Comparison of ENCODE assay signal across 29 mouse cellular contexts in genomic region chr9:60269807-60270206, GRCm38 (mm10).
DNase-seq lines count a peak whose midpoint lies in the region; ATAC-seq and TF ChIP-seq lines count a peak whose summit lies in the region.
"Had no signal": no experiment of that assay in that cellular context is flagged by ENCODE, and none has a peak within 500 bp of the region (broad histone marks: within the 10 kb centered on the region; RNA-seq: fewer than 3 reads in every experiment).

No protein-coding gene starts in this region.

- peak overlapping the region; percentile 72 for H3K27ac ChIP-seq in liver, embryonic 12.5 days
- peak overlapping the region; percentile 21 for H3K27ac ChIP-seq in liver, embryonic 14.5 days
- H3K27ac ChIP-seq in liver, postnatal 0 days (ENCODE audit: low read depth), result no peak overlapping the region
- H3K27ac ChIP-seq in midbrain, embryonic 16.5 days (ENCODE audit: low read length), result no peak overlapping the region
- H3K27ac ChIP-seq: embryonic facial prominence, embryonic 10.5 days; embryonic facial prominence, embryonic 13.5 days; forebrain, embryonic 10.5 days; forebrain, embryonic 13.5 days; heart, adult 2 months; heart, embryonic 10.5 days; heart, embryonic 13.5 days; hindbrain, embryonic 14.5 days; hindbrain, postnatal 0 days had no signal

- H3K9me3 ChIP-seq in liver, embryonic 12.5 days (replicated peaks), result no peaks in the 10 kb centered on the region
- no peaks in the 10 kb centered on the region for H3K9me3 ChIP-seq in liver, embryonic 14.5 days (ENCODE audit: control insufficient read depth, low read length)
- H3K9me3 ChIP-seq in liver, postnatal 0 days (ENCODE audit: low read length), result no peaks in the 10 kb centered on the region
- no peaks in the 10 kb centered on the region for H3K9me3 ChIP-seq in midbrain, embryonic 16.5 days (replicated peaks; ENCODE audit: control insufficient read depth, low read length, poor library complexity, severe bottlenecking)
- H3K9me3 ChIP-seq: embryonic facial prominence, embryonic 10.5 days; embryonic facial prominence, embryonic 13.5 days; forebrain, embryonic 10.5 days; forebrain, embryonic 13.5 days; heart, embryonic 10.5 days; heart, embryonic 13.5 days had no signal

- H3K36me3 ChIP-seq in liver, embryonic 12.5 days, result no peaks in the 10 kb centered on the region
- H3K36me3 ChIP-seq in liver, embryonic 14.5 days (replicated peaks; ENCODE audit: control insufficient read depth, insufficient read depth, low read depth), result no peaks in the 10 kb centered on the region
- no peaks in the 10 kb centered on the region for H3K36me3 ChIP-seq in liver, postnatal 0 days (replicated peaks; ENCODE audit: insufficient read depth, low read length)
- H3K36me3 ChIP-seq in midbrain, embryonic 16.5 days (ENCODE audit: control insufficient read depth, insufficient read depth, low read length), result no peaks in the 10 kb centered on the region
- H3K36me3 ChIP-seq: embryonic facial prominence, embryonic 10.5 days; embryonic facial prominence, embryonic 13.5 days; forebrain, embryonic 10.5 days; heart, embryonic 10.5 days; heart, embryonic 13.5 days had no signal

- DNase-seq in liver, embryonic 14.5 days (ENCODE audit: low read depth in 3 of 3, low spot score in 3 of 3), result no peak
- DNase-seq in liver, postnatal 0 days, result no peak
- DNase-seq in adrenal gland, postnatal 4 days (ENCODE audit: low spot score in 2 of 2), result no peak
- DNase-seq in kidney, adult 18-20 months, result no peak
- DNase-seq: adrenal gland, adult 8-10 months; adrenal gland, postnatal 25 days; cerebellum, adult 11 months; cerebellum, adult 2 months; cerebellum, adult 9-11 months; cerebellum, postnatal 25 days; embryo, embryonic 11 days; gastrocnemius, postnatal 10 days; gastrocnemius, postnatal 36 days; heart, adult 2 months; heart, postnatal 14 days; heart, postnatal 4 days had no signal

- WGBS in liver, embryonic 12.5 days (ENCODE audit: insufficient replicate concordance), result 43% methylated on average over 5 of the region's 5 CpGs
- WGBS in liver, embryonic 14.5 days (ENCODE audit: insufficient replicate concordance), result 27% methylated on average over 5 of the region's 5 CpGs
- WGBS in liver, postnatal 0 days (ENCODE audit: insufficient replicate concordance), result 50% methylated on average over 5 of the region's 5 CpGs
- 88% methylated on average over 5 of the region's 5 CpGs for WGBS in midbrain, embryonic 16.5 days

- no peak overlapping the region for H3K4me3 ChIP-seq in liver, embryonic 12.5 days
- no peak overlapping the region for H3K4me3 ChIP-seq in liver, embryonic 14.5 days (ENCODE audit: insufficient read depth in 1 of 2, low read depth in 2 of 2, low read length in 2 of 2)
- no peak overlapping the region for H3K4me3 ChIP-seq in liver, postnatal 0 days (ENCODE audit: low read depth, low read length)
- H3K4me3 ChIP-seq in midbrain, embryonic 16.5 days (ENCODE audit: low read depth, low read length), result no peak overlapping the region
- H3K4me3 ChIP-seq: embryonic facial prominence, embryonic 10.5 days; embryonic facial prominence, embryonic 13.5 days; forebrain, embryonic 10.5 days; forebrain, embryonic 13.5 days; heart, adult 2 months; heart, embryonic 10.5 days; heart, embryonic 13.5 days had no signal

- peak; percentile 63 for TF ChIP-seq EP300 in liver, embryonic 14.5 days (IDR thresholded peaks at IDR 0.05; ENCODE audit: low read depth)
- 0 out of 2 replicates have a peak, but pooled peaks have one; percentile 21 for TF ChIP-seq EP300 in liver, postnatal 0 days (IDR thresholded peaks at IDR 0.05; ENCODE audit: low read depth)

- TF ChIP-seq CTCF in liver, embryonic 14.5 days (IDR thresholded peaks at IDR 0.05; ENCODE audit: low read depth), result no peak
- no peak for TF ChIP-seq CTCF in liver, postnatal 0 days (IDR thresholded peaks at IDR 0.05; ENCODE audit: low read depth)

- H3K4me1 ChIP-seq in liver, embryonic 12.5 days, result peaks cover 31% of the 10 kb centered on the region
- H3K4me1 ChIP-seq in liver, embryonic 14.5 days (replicated peaks; ENCODE audit: control insufficient read depth in 2 of 2, insufficient read depth in 2 of 2, low read length in 1 of 2), result peaks cover 10 to 32% of the 10 kb centered on the region in 2 experiments; a peak in 3 of 4 replicates
- no peaks in the 10 kb centered on the region for H3K4me1 ChIP-seq in liver, postnatal 0 days (ENCODE audit: insufficient read depth)
- peaks cover 15% of the 10 kb centered on the region; the same call in 1 of the 2 replicates for H3K4me1 ChIP-seq in midbrain, embryonic 16.5 days (ENCODE audit: control insufficient read depth, insufficient read depth, low read length)

- H3K4me2 ChIP-seq in liver, embryonic 12.5 days, result no peak overlapping the region
- H3K4me2 ChIP-seq in liver, embryonic 14.5 days (ENCODE audit: low read depth), result no peak overlapping the region
- H3K4me2 ChIP-seq in liver, postnatal 0 days (ENCODE audit: low read depth, low read length), result no peak overlapping the region
- H3K4me2 ChIP-seq in midbrain, embryonic 16.5 days (ENCODE audit: low read length), result no peak overlapping the region
- H3K4me2 ChIP-seq: embryonic facial prominence, embryonic 13.5 days; forebrain, embryonic 13.5 days; heart, embryonic 13.5 days; hindbrain, embryonic 14.5 days had no signal

- no peaks in the 10 kb centered on the region for H3K27me3 ChIP-seq in liver, embryonic 12.5 days (replicated peaks)
- no peaks in the 10 kb centered on the region for H3K27me3 ChIP-seq in liver, embryonic 14.5 days (ENCODE audit: control insufficient read depth, insufficient read depth, low read length)
- H3K27me3 ChIP-seq in liver, postnatal 0 days (ENCODE audit: insufficient read depth, low read length), result no peaks in the 10 kb centered on the region
- H3K27me3 ChIP-seq in midbrain, embryonic 16.5 days (ENCODE audit: control insufficient read depth, insufficient read depth, low read depth, low read length), result no peaks in the 10 kb centered on the region
- H3K27me3 ChIP-seq: embryonic facial prominence, embryonic 13.5 days; heart, embryonic 13.5 days had no signal

- no peak overlapping the region for H3K9ac ChIP-seq in liver, embryonic 12.5 days
- H3K9ac ChIP-seq in liver, embryonic 14.5 days (replicated peaks), result no peak overlapping the region
- no peak overlapping the region for H3K9ac ChIP-seq in liver, postnatal 0 days (replicated peaks)
- H3K9ac ChIP-seq in midbrain, embryonic 16.5 days (ENCODE audit: low read depth, low read length), result no peak overlapping the region
- H3K9ac ChIP-seq: embryonic facial prominence, embryonic 13.5 days; forebrain, embryonic 13.5 days; heart, embryonic 13.5 days; hindbrain, embryonic 14.5 days had no signal

- ATAC-seq in liver, embryonic 12.5 days, result peak; percentile 86
- peak; percentile 81 for ATAC-seq in liver, embryonic 14.5 days (ENCODE audit: insufficient read depth)
- ATAC-seq in liver, postnatal 0 days, result peak; percentile 56; the same call in 1 of the 2 replicates
- ATAC-seq in midbrain, embryonic 16.5 days, result no peak
- ATAC-seq: activated CD4-positive, CD25-positive, alpha-beta regulatory T cell, adult 4 months; CD4-positive, CD25-positive, alpha-beta regulatory T cell, adult 4 months; forebrain, embryonic 13.5 days; forebrain, embryonic 16.5 days; hindbrain, postnatal 0 days had no signal

Comparison
In these comparisons a context has a peak if more than half of its experiments do, and no peak if none do; other contexts are left out.
1. H3K27ac ChIP-seq: peak in liver, embryonic 12.5 days (single experiment) and liver, embryonic 14.5 days (single experiment); none in liver, postnatal 0 days (single experiment) and midbrain, embryonic 16.5 days (single experiment).